Mouse (Mus musculus) midbrain, embryonic 14.5 days (tissue): ENCODE measurements around the gene Ppp1r12b. TPM values are rescaled to one million over a fixed set of nuclear protein-coding genes. Genes with fewer than 3 reads are reported as not detected.

Experiments
- ATAC-seq: fragments of 200-750 bp; cut with Nextera tagmentation; 2 replicates; pipeline ENCODE4 v1.8.0; 2017; ENCODE audit warnings: moderate number of reproducible peaks, moderate library complexity; ENCODE audit not compliant: low FRiP score, low TSS enrichment
- DNase-seq: peaks from one replicate; pipeline ENCODE4 v3.0.0-alpha.2; 2015
- H3K27ac ChIP-seq: fragments of 300-500 bp; sonication (generic); replicated peaks from 2 replicates; pipeline ENCODE4 v1.5.1; 2014; ENCODE audit warnings: mild to moderate bottlenecking, low read depth, low read length, moderate library complexity
- H3K27me3 ChIP-seq: fragments of 300-500 bp; sonication (generic); 2 replicates; pipeline ENCODE4 v1.6.1; 2014; ENCODE audit warnings: low read length, control low read depth, mixed read lengths; ENCODE audit not compliant: control insufficient read depth, insufficient read depth
- H3K36me3 ChIP-seq: fragments of 300-500 bp; sonication (generic); 2 replicates; pipeline ENCODE4 v1.6.1; 2014; ENCODE audit warnings: low read length, control low read depth; ENCODE audit not compliant: control insufficient read depth, insufficient read depth
- H3K4me1 ChIP-seq: fragments of 300-500 bp; sonication (generic); 2 replicates; pipeline ENCODE4 v1.6.1; 2014; ENCODE audit warnings: mild to moderate bottlenecking, antibody characterized with exemption, low read length, control low read depth; ENCODE audit not compliant: control insufficient read depth, insufficient read depth
- H3K4me2 ChIP-seq: fragments of 300-500 bp; sonication (generic); 2 replicates; pipeline ENCODE4 v1.6.1; 2014; ENCODE audit warnings: mild to moderate bottlenecking, low read length, moderate library complexity
- H3K4me3 ChIP-seq: fragments of 300-500 bp; sonication (generic); replicated peaks from 2 replicates; pipeline ENCODE4 v1.5.1; 2014; ENCODE audit warnings: low read depth, low read length
- H3K9ac ChIP-seq: fragments of 300-500 bp; sonication (generic); replicated peaks from 2 replicates; pipeline ENCODE4 v1.6.1; 2014; ENCODE audit warnings: mild to moderate bottlenecking, low read length, moderate library complexity
- H3K9me3 ChIP-seq: fragments of 300-500 bp; sonication (generic); 2 replicates; pipeline ENCODE4 v1.6.1; 2016; ENCODE audit warnings: low read length, control low read depth, mixed read lengths; ENCODE audit not compliant: control insufficient read depth
- WGBS: fragments of 180-500 bp; shearing (Covaris S2); extraction: QIAGEN DNeasy Blood & Tissue Kit; methylation state at CpG from one replicate; pipeline ENCODE4 v1.1.7; 2014; 5-methylcytosine and 5-hydroxymethylcytosine counted together
- polyA plus RNA-seq: library from polyadenylated mRNA; unstranded; fragments of >200 nt; fragmentation: Nextera tagmentation; extraction: Ambion mirVana; gene quantifications from 2 replicates; pipeline ENCODE4 v1.2.1, GENCODE M21; 2014

Gene Ppp1r12b
- polyA plus RNA-seq, 1 experiment from 2014 or later, result 14.5 TPM

GRCm38 (mm10) chr1:134715092-134715491 is 240.7 kb downstream of the Ppp1r12b start:
- no peaks in the 10 kb centered on the region for H3K9me3 ChIP-seq
- ATAC-seq (no peak), DNase-seq (no peak)
- no peak overlapping the region for H3K27ac ChIP-seq
- no peaks in the 10 kb centered on the region for H3K27me3 ChIP-seq
- H3K9ac ChIP-seq, result no peak overlapping the region
- peaks cover 28% of the 10 kb centered on the region for H3K4me1 ChIP-seq
- H3K4me2 ChIP-seq, result no peak overlapping the region
- 61% methylated on average over 5 of the region's 5 CpGs for WGBS
- H3K4me3 ChIP-seq, result no peak overlapping the region
- H3K36me3 ChIP-seq, result no peaks in the 10 kb centered on the region

GRCm38 (mm10) chr1:134714166-134714565 is 241.6 kb downstream of the Ppp1r12b start:
- WGBS, result 26% methylated on average over 8 of the region's 8 CpGs
- Histone ChIP-seq H3K9ac (no peak overlapping the region), H3K4me1 (peaks cover 28% of the 10 kb centered on the region), H3K27ac (peak overlapping the region; percentile 57; the same call in 1 of the 2 replicates), H3K27me3 (no peaks in the 10 kb centered on the region), H3K4me3 (no peak overlapping the region), H3K9me3 (no peaks in the 10 kb centered on the region), H3K36me3 (no peaks in the 10 kb centered on the region), H3K4me2 (no peak overlapping the region)
- ATAC-seq (no peak), DNase-seq (no peak)

- peak overlapping the region; percentile 57 for H3K27ac ChIP-seq
- peak; percentile 68; the same call in 1 of the 2 replicates for ATAC-seq
Measured at GRCm38 (mm10) chr1:134713421-134713969, 242.2 kb downstream of the Ppp1r12b start.

GRCm38 (mm10) chr1:134712781-134713299 is 242.9 kb downstream of the Ppp1r12b start:
- H3K27me3 ChIP-seq, result peaks cover 8% of the 10 kb centered on the region; the same call in 1 of the 2 replicates
- H3K36me3 ChIP-seq, result no peaks in the 10 kb centered on the region
- H3K27ac ChIP-seq, result peak overlapping the region; percentile 57; the same call in 1 of the 2 replicates
- WGBS, result 64% methylated on average over 9 of the region's 9 CpGs
- H3K4me3 ChIP-seq, result no peak overlapping the region
- no peak overlapping the region for H3K9ac ChIP-seq
- ATAC-seq (no peak), DNase-seq (no peak)
- peaks cover 28% of the 10 kb centered on the region for H3K4me1 ChIP-seq
- no peaks in the 10 kb centered on the region for H3K9me3 ChIP-seq
- H3K4me2 ChIP-seq, result no peak overlapping the region

More at GRCm38 (mm10) chr1:134713421-134713969, 242.2 kb downstream of the Ppp1r12b start:
- Histone ChIP-seq H3K9ac (no peak overlapping the region), H3K27me3 (peaks cover 2% of the 10 kb centered on the region; the same call in 1 of the 2 replicates), H3K36me3 (no peaks in the 10 kb centered on the region), H3K4me1 (peaks cover 26% of the 10 kb centered on the region), H3K4me3 (no peak overlapping the region), H3K9me3 (no peaks in the 10 kb centered on the region), H3K4me2 (no peak overlapping the region)
- peak; percentile 77 for DNase-seq
- WGBS, result 3% methylated on average over 11 of the region's 11 CpGs

GRCm38 (mm10) chr1:134711653-134712052 is 244.1 kb downstream of the Ppp1r12b start:
- Histone ChIP-seq H3K9ac (no peak overlapping the region), H3K4me1 (peaks cover 28% of the 10 kb centered on the region), H3K4me2 (no peak overlapping the region), H3K9me3 (no peaks in the 10 kb centered on the region), H3K27me3 (peaks cover 14% of the 10 kb centered on the region; the same call in 1 of the 2 replicates), H3K27ac (no peak overlapping the region), H3K4me3 (no peak overlapping the region), H3K36me3 (no peaks in the 10 kb centered on the region)
- DNase-seq, result no peak
- 68% methylated on average over 5 of the region's 5 CpGs for WGBS
- no peak for ATAC-seq

- H3K27me3 ChIP-seq, result peaks cover 14% of the 10 kb centered on the region; the same call in 1 of the 2 replicates
- H3K4me1 ChIP-seq, result peaks cover 28% of the 10 kb centered on the region
- DNase-seq (no peak), ATAC-seq (no peak)
- H3K9ac ChIP-seq, result no peak overlapping the region
- H3K9me3 ChIP-seq, result no peaks in the 10 kb centered on the region
- no peaks in the 10 kb centered on the region for H3K36me3 ChIP-seq
- no peak overlapping the region for H3K4me2 ChIP-seq
- no peak overlapping the region for H3K4me3 ChIP-seq
- no peak overlapping the region for H3K27ac ChIP-seq
- 22% methylated on average over 7 of the region's 7 CpGs for WGBS
Measured at GRCm38 (mm10) chr1:134711061-134711460, 244.7 kb downstream of the Ppp1r12b start.

GRCm38 (mm10) chr1:134709411-134710306 is 246.1 kb downstream of the Ppp1r12b start:
- peak; percentile 60 for DNase-seq
- H3K9me3 ChIP-seq, result no peaks in the 10 kb centered on the region
- H3K4me1 ChIP-seq, result peaks cover 28% of the 10 kb centered on the region
- H3K27ac ChIP-seq, result no peak overlapping the region
- peak overlapping the region; percentile 74 for H3K4me2 ChIP-seq
- ATAC-seq, result 0 out of 2 replicates have a peak, but pooled peaks have one; percentile 2
- H3K27me3 ChIP-seq, result peaks cover 18% of the 10 kb centered on the region; the same call in 1 of the 2 replicates
- H3K4me3 ChIP-seq, result peak overlapping the region; percentile 53
- H3K9ac ChIP-seq, result peak overlapping the region; percentile 62
- 4% methylated on average over 26 of the region's 26 CpGs for WGBS
- no peaks in the 10 kb centered on the region for H3K36me3 ChIP-seq

- peak; percentile 32 for ATAC-seq
- under 1% methylated on average over 46 of the region's 46 CpGs for WGBS
- peak; percentile 88 for DNase-seq
- H3K9me3 ChIP-seq, result no peaks in the 10 kb centered on the region
- peak overlapping the region; percentile 62 for H3K9ac ChIP-seq
- no peaks in the 10 kb centered on the region for H3K36me3 ChIP-seq
- H3K4me2 ChIP-seq, result peak overlapping the region; percentile 74
- H3K27ac ChIP-seq, result no peak overlapping the region
- H3K27me3 ChIP-seq, result peaks cover 18% of the 10 kb centered on the region; the same call in 1 of the 2 replicates
- H3K4me1 ChIP-seq, result peaks cover 23% of the 10 kb centered on the region
- peak overlapping the region; percentile 53 for H3K4me3 ChIP-seq
Measured at GRCm38 (mm10) chr1:134708801-134709385, 246.8 kb downstream of the Ppp1r12b start.
